Mouse (Mus musculus) kidney, adult 2 months (tissue): ENCODE measurements around the gene Gca.

Experiments
- CTCF ChIP-seq: fragments of 200-500 bp; conservative IDR thresholded peaks from 2 replicates; pipeline ENCODE4 v1.5.1; 2011; ENCODE audit warnings: low read depth, mild to moderate bottlenecking, control low read depth, low read length, moderate library complexity, mixed read lengths; ENCODE audit not compliant: insufficient read depth, insufficient read length
- POLR2A ChIP-seq: fragments of 200-500 bp; IDR thresholded peaks from one replicate; pipeline ENCODE4 v1.6.1; 2011; ENCODE audit warnings: low read depth, low read length, control low read depth

GRCm38 (mm10) chr2:62628356-62628755, 35.7 kb upstream of the Gca start:
- TF ChIP-seq POLR2A (no peak), CTCF (no peak)
